Mouse (Mus musculus) kidney, adult 10 weeks (tissue): Measurements from ENCODE around the gene Ift88. TPM values are rescaled to one million over a fixed set of nuclear protein-coding genes. Genes with fewer than 3 reads are reported as not detected.

Experiments
- polyA plus RNA-seq: library from polyadenylated mRNA; stranded (reverse); fragments of 350-450 nt; fragmentation: Illumina TruSeq; extraction: RNeasy Lipid Tissue Mini Kit (QIAGEN cat#74804); gene quantifications from one replicate; pipeline ENCODE4 v1.2.3, GENCODE M21; 2014; ENCODE audit warnings: low read depth, low replicate concordance

Gene Ift88
- 34.4 TPM for polyA plus RNA-seq

GRCm38 (mm10) chr14:57423432-57424211 lies at the start of gene Ift88:
Ift88 (plus strand) TSS chr14:57424062.

DNA sequence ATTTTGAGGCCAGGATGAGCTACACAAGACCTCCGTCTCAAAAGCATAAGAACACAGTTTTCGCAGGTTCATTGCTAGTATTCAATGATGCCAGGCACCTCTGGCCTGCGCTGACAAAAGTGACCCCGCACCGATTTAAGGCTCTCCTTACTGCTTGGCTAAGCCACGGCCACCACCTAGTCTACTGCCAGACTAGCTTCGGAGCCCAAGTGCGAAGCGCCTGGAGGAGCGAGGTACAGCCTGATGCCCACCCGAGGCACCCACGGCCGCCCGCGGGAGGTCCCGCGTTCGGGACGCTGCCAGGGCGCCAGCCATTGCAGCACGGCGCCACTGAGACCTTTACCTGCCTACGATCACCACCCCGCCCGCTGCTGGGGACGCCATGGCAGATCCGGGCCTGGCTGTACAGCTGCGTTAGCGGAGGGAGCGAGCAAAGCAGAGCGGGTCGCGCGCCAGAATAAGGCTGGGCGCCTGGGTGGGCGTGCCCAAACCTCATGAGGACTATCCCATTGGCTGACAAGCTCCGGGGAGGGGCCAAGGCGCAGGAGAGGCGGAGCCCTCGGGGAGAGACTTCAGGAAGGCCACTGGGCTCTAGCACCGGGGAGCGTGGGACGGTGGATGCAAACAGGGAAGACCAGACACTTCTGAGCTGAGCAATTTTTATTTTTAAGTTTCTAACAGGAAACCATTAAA lies 25.7 kb upstream of the Ift88 start, which contains the start of gene Cryl1:
Cryl1 (minus strand) TSS at position 465 of the 693 bp plus-strand sequence.

DNA sequence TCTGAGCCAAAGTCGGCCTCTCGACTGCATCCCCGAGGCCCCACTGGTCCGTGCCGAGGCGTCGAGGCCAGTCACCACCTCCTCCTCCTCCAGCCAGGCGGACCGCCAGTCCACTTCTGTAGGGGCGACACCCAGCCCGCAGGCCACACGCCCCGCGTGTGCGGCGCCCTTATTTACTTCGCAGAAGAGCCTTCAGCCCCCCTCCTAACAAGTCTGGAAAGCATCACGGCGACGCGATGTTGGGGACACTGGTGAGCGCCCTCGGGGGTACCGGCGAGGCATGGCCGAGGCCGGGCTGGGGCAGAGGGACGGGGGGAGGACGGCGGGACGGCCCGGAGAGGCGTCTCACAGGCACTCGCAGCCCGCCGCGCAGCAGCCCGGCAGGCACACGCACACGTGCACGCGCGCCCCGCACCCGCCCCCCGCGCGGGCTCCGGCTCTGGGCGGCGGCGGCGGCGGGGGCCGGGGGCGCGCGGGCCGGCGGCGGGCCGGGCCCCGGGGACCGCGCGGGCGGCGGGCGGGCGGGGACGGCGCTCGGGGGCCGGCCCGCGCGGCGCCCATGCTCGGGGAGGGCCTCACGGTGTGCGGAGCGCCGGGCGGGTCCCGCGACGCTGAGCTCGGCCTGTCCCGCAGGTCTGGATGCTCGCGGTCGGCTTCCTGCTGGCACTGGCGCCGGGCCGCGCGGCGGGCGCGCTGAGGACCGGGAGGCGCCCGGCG lies 101.0 kb downstream of the Ift88 start, which contains the start of gene Il17d:
Il17d (plus strand) TSS at position 107 of the 717 bp plus-strand sequence.

Other genes starting within 250 kb of the Ift88 start
- 60.8 TPM for gene Cryl1, start 25.5 kb upstream of the Ift88 start, polyA plus RNA-seq
- gene Il17d, start 100.7 kb downstream of the Ift88 start, polyA plus RNA-seq: 0.61 TPM
- gene Eef1akmt1, start 147.6 kb downstream of the Ift88 start, polyA plus RNA-seq: 11.0 TPM
- 22.3 TPM for gene Xpo4, start 241.4 kb downstream of the Ift88 start, polyA plus RNA-seq